Mouse (Mus musculus) heart, embryonic 15.5 days (tissue): ENCODE data around the gene Hdac1. TPM values are rescaled to one million over a fixed set of nuclear protein-coding genes. Genes with fewer than 3 reads are reported as not detected.

Source experiments
- ATAC-seq: fragments of 200-750 bp; cut with Nextera tagmentation; replicated peaks from 2 replicates; pipeline ENCODE4 v1.8.0; 2017; ENCODE audit warnings: low read depth, moderate TSS enrichment; ENCODE audit not compliant: insufficient number of reproducible peaks, insufficient read depth, low FRiP score
- H3K27ac ChIP-seq: fragments of 300-500 bp; sonication (generic); 2 replicates; pipeline ENCODE4 v1.5.1; 2015; ENCODE audit warnings: mild to moderate bottlenecking, inconsistent platforms
- H3K27me3 ChIP-seq: fragments of 300-500 bp; sonication (generic); 2 replicates; pipeline ENCODE4 v1.6.1; 2015; ENCODE audit warnings: inconsistent platforms
- H3K36me3 ChIP-seq: fragments of 300-500 bp; sonication (generic); 2 replicates; pipeline ENCODE4 v1.6.1; 2015; ENCODE audit warnings: mild to moderate bottlenecking, inconsistent platforms
- H3K4me1 ChIP-seq: fragments of 300-500 bp; sonication (generic); replicated peaks from 2 replicates; pipeline ENCODE4 v1.6.1; 2015; ENCODE audit warnings: inconsistent platforms
- H3K4me2 ChIP-seq: fragments of 300-500 bp; sonication (generic); 2 replicates; pipeline ENCODE4 v1.6.1; 2015; ENCODE audit warnings: inconsistent platforms, mild to moderate bottlenecking, moderate library complexity
- H3K4me3 ChIP-seq: fragments of 300-500 bp; sonication (generic); 2 replicates; pipeline ENCODE4 v1.5.1; 2015; ENCODE audit warnings: mild to moderate bottlenecking, inconsistent platforms
- H3K9ac ChIP-seq: fragments of 300-500 bp; sonication (generic); 2 replicates; pipeline ENCODE4 v1.6.1; 2015; ENCODE audit warnings: mild to moderate bottlenecking, inconsistent platforms
- H3K9me3 ChIP-seq: fragments of 300-500 bp; sonication (generic); replicated peaks from 2 replicates; pipeline ENCODE4 v1.6.1; 2016; ENCODE audit warnings: inconsistent platforms
- WGBS: fragments of 180-500 bp; shearing (Covaris S2); methylation state at CpG from one replicate; pipeline ENCODE4 v1.1.7; 2015; ENCODE audit warnings: mixed read lengths; 5-methylcytosine and 5-hydroxymethylcytosine counted together
- polyA plus RNA-seq: library from polyadenylated mRNA; unstranded; fragments of >200 nt; fragmentation: Nextera tagmentation; extraction: Ambion mirVana; gene quantifications from 2 replicates; pipeline ENCODE4 v1.2.1, GENCODE M21; 2015

Hdac1 gene
- polyA plus RNA-seq, result 99.9 and 134 TPM in 2 replicates

GRCm38 (mm10) chr4:129542592-129543141 is at the start of gene Hdac1:
Gene Hdac1 (minus strand): TSS chr4:129542713.
- Histone ChIP-seq H3K27ac (peak within 1 kb of the TSS; percentile 85), H3K4me2 (peak within 1 kb of the TSS; percentile 85), H3K27me3 (no peaks in the 10 kb centered on the region), H3K36me3 (peaks cover 7% of the 10 kb centered on the region; the same call in 1 of the 2 replicates), H3K4me3 (peak within 1 kb of the TSS; percentile 93), H3K9ac (peak within 1 kb of the TSS; percentile 89), H3K4me1 (peaks cover 17% of the 10 kb centered on the region), H3K9me3 (no peaks in the 10 kb centered on the region)
- ATAC-seq, result peak; percentile 100
- under 1% methylated on average over 46 of the region's 46 CpGs for WGBS

DNA sequence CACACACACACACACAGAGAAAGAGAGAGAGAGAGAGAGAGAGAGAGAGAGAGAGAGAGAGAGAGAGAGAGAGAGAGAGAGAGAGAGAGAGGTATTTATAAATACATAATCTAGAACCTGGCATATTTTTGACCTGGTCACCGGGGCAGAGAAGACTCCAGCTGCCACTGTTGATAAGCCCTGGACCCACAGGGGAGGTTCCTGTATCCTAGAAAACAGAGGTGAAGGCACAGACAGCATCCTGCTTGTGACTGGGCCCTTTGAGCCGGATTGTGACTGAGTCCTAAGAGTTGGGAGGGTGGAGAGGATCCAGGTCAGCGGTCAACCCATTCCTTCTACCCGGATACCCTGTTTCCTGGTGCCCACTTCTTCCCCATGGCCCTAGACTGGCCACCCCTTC is 46.4 kb upstream of the Hdac1 start:
- H3K4me2 ChIP-seq, result no peak overlapping the region
- H3K9me3 ChIP-seq, result no peaks in the 10 kb centered on the region
- H3K27me3 ChIP-seq, result no peaks in the 10 kb centered on the region
- H3K36me3 ChIP-seq, result peaks cover 30% of the 10 kb centered on the region
- no peak overlapping the region for H3K27ac ChIP-seq
- 55% methylated on average over 4 of the region's 4 CpGs for WGBS
- peaks cover 13% of the 10 kb centered on the region for H3K4me1 ChIP-seq
- ATAC-seq, result no peak
- H3K4me3 ChIP-seq, result no peak overlapping the region
- no peak overlapping the region for H3K9ac ChIP-seq

- WGBS, result 54% methylated on average over 1 of the region's 1 CpGs
Observed at GRCm38 (mm10) chr4:129586943-129587342, 44.4 kb upstream of the Hdac1 start.

DNA sequence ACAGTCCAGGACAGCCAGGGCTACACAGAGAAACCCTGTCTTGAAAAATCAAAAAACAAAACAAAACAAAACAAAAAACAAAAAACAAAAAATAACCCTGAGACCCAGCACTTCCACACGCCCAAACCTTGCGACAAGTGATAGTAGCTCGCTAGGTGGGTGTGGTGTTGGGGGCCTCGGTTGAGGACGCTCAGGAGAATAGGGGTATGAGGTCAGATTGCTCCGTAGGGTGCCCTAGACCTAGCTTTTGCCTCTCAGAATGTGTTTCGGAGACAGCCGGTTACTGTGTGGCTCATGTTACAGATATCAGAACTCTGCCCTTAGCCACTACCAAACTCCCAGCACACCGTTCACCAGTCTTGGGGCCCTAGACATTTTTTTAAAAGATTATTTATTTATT is 43.3 kb upstream of the Hdac1 start:
- Histone ChIP-seq H3K36me3 (peaks cover 2% of the 10 kb centered on the region; the same call in 1 of the 2 replicates), H3K4me1 (peaks cover 13% of the 10 kb centered on the region), H3K4me3 (no peak overlapping the region; the same call in 1 of the 2 replicates), H3K27me3 (no peaks in the 10 kb centered on the region), H3K4me2 (peak overlapping the region; percentile 88), H3K27ac (0 out of 2 replicates have a peak overlapping the region, but pooled peaks have one; percentile 70), H3K9ac (no peak overlapping the region), H3K9me3 (no peaks in the 10 kb centered on the region)
- WGBS, result 79% methylated on average over 9 of the region's 9 CpGs
- no peak for ATAC-seq

More at GRCm38 (mm10) chr4:129586943-129587342, 44.4 kb upstream of the Hdac1 start:
- Histone ChIP-seq H3K4me1 (peaks cover 13% of the 10 kb centered on the region), H3K27ac (no peak overlapping the region), H3K4me2 (no peak overlapping the region), H3K4me3 (no peak overlapping the region), H3K9ac (no peak overlapping the region), H3K9me3 (no peaks in the 10 kb centered on the region), H3K27me3 (no peaks in the 10 kb centered on the region), H3K36me3 (peaks cover 13% of the 10 kb centered on the region)
- no peak for ATAC-seq

DNA sequence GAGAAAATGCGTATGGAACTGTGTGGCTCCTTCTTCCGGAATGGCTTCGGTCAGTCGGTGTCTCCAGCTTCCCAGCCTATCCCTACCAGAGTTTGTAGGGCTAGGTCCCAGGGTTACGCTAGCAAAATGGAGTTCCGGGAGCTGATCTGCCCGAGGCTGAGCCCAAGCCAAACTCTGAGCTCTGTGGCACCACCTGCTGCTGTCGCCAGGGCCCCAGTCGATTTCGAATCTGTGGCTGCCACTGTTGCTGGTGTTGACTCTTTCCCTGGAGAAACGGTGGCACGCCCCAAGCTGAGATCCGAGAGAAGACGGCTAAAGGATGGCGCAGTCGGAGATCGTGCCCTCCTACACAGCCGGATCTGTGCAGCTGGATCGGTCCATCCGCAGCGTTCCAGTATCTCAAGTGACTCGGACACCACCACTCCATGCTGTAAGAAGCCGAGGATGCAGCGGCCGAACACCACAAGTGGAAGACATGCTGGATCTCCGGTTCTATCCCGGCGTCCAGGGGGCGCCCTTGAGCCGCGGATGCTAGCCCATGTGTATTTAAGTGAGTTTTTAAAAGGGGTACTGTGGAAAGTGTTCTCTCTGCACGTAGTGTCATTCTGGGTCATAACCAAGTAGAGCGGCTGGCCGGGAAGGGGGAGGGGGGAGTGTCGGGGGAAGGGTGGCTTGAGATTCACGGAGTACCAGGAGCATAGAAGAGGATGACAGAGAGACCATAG is 42.5 kb upstream of the Hdac1 start:
- Histone ChIP-seq H3K4me1 (peaks cover 16% of the 10 kb centered on the region), H3K4me2 (peak overlapping the region; percentile 88), H3K27me3 (no peaks in the 10 kb centered on the region), H3K36me3 (no peaks in the 10 kb centered on the region), H3K4me3 (peak overlapping the region; percentile 58), H3K27ac (peak overlapping the region; percentile 70), H3K9ac (peak overlapping the region; percentile 58), H3K9me3 (no peaks in the 10 kb centered on the region)
- 3% methylated on average over 36 of the region's 36 CpGs for WGBS
- peak; percentile 71 for ATAC-seq

- Histone ChIP-seq H3K27me3 (no peaks in the 10 kb centered on the region), H3K4me1 (peaks cover 16% of the 10 kb centered on the region), H3K36me3 (no peaks in the 10 kb centered on the region), H3K27ac (peak overlapping the region; percentile 70), H3K4me3 (peak overlapping the region; percentile 58), H3K9ac (peak overlapping the region; percentile 58; the same call in 1 of the 2 replicates), H3K9me3 (no peaks in the 10 kb centered on the region), H3K4me2 (peak overlapping the region; percentile 88)
- 58% methylated on average over 1 of the region's 1 CpGs for WGBS
- no peak for ATAC-seq
Observed at GRCm38 (mm10) chr4:129584370-129584769, 41.9 kb upstream of the Hdac1 start.

GRCm38 (mm10) chr4:129582251-129582650 is 39.7 kb upstream of the Hdac1 start:
- H3K4me2 ChIP-seq, result no peak overlapping the region
- no peaks in the 10 kb centered on the region for H3K36me3 ChIP-seq
- no peak overlapping the region for H3K9ac ChIP-seq
- no peak for ATAC-seq
- H3K4me3 ChIP-seq, result no peak overlapping the region
- no peaks in the 10 kb centered on the region for H3K27me3 ChIP-seq
- H3K9me3 ChIP-seq, result no peaks in the 10 kb centered on the region
- no peak overlapping the region for H3K27ac ChIP-seq
- peaks cover 16% of the 10 kb centered on the region for H3K4me1 ChIP-seq
- 79% methylated on average over 1 of the region's 1 CpGs for WGBS

DNA sequence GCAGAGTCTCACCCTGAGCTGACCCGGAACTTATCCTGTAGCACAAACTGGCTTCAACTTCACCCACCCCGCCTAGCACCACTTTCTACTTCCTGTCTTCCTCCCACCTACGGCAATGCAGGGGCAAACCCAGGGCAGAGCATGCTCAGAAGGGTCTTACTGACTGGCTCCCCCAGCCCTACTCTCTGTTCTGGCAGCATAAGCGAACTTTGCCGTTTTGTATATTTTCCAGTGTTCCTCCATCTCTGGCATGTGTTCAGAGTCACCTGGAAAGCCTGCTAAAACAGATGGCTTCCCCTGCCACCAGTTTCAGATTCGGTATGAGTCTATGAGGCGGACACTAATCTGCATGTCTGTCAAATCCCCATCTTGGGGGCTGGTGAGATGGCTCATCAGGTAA is 37.8 kb upstream of the Hdac1 start:
- Histone ChIP-seq H3K4me1 (peaks cover 17% of the 10 kb centered on the region), H3K36me3 (no peaks in the 10 kb centered on the region), H3K9ac (no peak overlapping the region), H3K27me3 (no peaks in the 10 kb centered on the region), H3K9me3 (no peaks in the 10 kb centered on the region), H3K27ac (peak overlapping the region; percentile 62), H3K4me3 (no peak overlapping the region), H3K4me2 (no peak overlapping the region)
- no peak for ATAC-seq
- 67% methylated on average over 7 of the region's 7 CpGs for WGBS

DNA sequence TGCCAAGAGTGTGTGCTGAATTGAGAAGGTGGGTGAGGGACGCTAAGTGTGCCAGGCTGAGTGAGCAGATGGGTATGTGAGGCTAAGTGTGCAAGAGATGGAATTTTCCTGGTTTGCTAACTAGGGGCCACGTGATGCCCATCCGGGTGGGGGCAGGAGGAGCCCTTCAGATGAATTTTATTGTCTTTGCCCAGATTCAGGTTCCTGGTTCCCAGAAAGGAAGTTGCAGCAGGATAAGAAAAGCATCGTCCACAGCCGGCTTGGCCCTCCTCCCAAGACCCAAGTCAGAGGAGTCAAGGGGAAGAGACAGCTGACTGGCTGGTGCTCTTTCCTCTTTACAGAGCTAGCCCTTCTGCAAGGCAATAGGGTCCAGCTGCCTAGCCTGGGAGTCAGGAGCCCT is 36.0 kb upstream of the Hdac1 start, which contains the start of gene Fam167b:
Gene Fam167b (minus strand): TSS at position 84 of the 400 bp plus-strand sequence.
- peak within 1 kb of the TSS; percentile 34 for H3K4me2 ChIP-seq
- no peaks in the 10 kb centered on the region for H3K9me3 ChIP-seq
- ATAC-seq, result no peak
- H3K4me3 ChIP-seq, result peak within 1 kb of the TSS; percentile 12
- peak within 1 kb of the TSS; percentile 69 for H3K27ac ChIP-seq
- H3K36me3 ChIP-seq, result no peaks in the 10 kb centered on the region
- H3K4me1 ChIP-seq, result peaks cover 10% of the 10 kb centered on the region
- no peak within 1 kb of the TSS for H3K9ac ChIP-seq
- no peaks in the 10 kb centered on the region for H3K27me3 ChIP-seq
- WGBS, result 61% methylated on average over 5 of the region's 5 CpGs

DNA sequence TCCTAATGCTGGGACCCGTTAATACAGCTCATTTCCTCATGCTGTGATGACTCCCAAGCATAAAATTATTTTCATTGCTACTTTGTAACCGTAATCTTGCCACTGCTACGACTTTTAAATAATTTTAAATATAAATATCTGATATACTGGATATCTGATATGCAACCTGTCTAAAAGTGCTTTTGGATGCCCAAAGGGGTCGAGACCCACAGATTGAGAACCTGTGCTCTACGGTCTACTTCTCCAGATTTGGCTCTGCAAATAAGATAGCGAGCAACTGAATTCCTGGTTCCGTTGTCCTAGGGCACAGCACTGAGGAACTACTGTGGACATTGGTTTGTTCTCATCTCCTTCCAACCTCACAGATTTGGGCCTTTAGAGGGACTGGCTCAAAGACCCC is 35.2 kb upstream of the Hdac1 start:
- no peak overlapping the region for H3K4me3 ChIP-seq
- H3K4me1 ChIP-seq, result peaks cover 13% of the 10 kb centered on the region

DNA sequence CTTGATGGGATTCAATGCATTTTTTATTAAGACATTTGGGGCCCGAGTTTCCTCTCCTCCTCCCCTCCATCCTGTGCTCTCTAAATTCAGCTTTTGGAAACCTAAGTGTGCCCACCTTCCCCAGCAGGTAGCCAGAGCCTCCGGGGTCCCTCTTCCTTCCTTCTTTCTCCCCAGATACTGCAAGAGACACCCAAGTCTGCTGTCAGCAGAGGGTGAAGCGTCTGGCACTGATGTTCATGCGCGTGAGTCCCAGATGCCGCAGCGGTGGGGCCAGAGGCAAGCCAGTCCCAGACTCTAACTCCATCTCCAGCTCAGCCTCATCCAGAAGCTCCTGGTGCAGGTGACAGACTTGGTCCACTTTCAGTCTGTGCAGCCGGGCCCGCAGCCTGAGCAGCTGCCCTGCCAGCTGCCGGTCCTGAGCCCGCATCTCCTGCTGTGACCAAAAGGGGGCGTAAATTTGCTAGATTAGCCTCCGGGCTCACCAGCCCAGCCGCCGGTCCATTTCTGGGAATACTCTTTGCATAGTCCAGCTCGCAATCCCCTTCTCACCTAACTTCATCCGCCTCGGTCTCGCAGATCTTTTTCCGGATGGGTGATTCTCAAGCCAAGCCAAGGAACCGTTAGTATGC is 34.5 kb upstream of the Hdac1 start:
- Histone ChIP-seq H3K36me3 (no peaks in the 10 kb centered on the region), H3K9me3 (no peaks in the 10 kb centered on the region), H3K4me3 (peak overlapping the region; percentile 8; the same call in 1 of the 2 replicates), H3K9ac (no peak overlapping the region), H3K27ac (0 out of 2 replicates have a peak overlapping the region, but pooled peaks have one; percentile 13), H3K4me1 (peaks cover 14% of the 10 kb centered on the region), H3K4me2 (peak overlapping the region; percentile 34), H3K27me3 (no peaks in the 10 kb centered on the region)
- WGBS, result 30% methylated on average over 21 of the region's 21 CpGs
- no peak for ATAC-seq

More for the DNA sequence above, 35.2 kb upstream of the Hdac1 start:
- H3K9ac ChIP-seq, result no peak overlapping the region
- no peak for ATAC-seq
- WGBS, result 70% methylated on average over 7 of the region's 7 CpGs
- H3K36me3 ChIP-seq, result no peaks in the 10 kb centered on the region
- 0 out of 2 replicates have a peak overlapping the region, but pooled peaks have one; percentile 34 for H3K4me2 ChIP-seq
- H3K9me3 ChIP-seq, result no peaks in the 10 kb centered on the region
- no peaks in the 10 kb centered on the region for H3K27me3 ChIP-seq
- peak overlapping the region; percentile 69 for H3K27ac ChIP-seq
